Mouse (Mus musculus): ENCODE data around the gene Cep164. TPM values are rescaled to one million over a fixed set of nuclear protein-coding genes. Genes with fewer than 3 reads are reported as not detected.

Cep164 gene
- polyA plus RNA-seq, 1 experiment from 2014 or later, result 25.7 TPM

DNA sequence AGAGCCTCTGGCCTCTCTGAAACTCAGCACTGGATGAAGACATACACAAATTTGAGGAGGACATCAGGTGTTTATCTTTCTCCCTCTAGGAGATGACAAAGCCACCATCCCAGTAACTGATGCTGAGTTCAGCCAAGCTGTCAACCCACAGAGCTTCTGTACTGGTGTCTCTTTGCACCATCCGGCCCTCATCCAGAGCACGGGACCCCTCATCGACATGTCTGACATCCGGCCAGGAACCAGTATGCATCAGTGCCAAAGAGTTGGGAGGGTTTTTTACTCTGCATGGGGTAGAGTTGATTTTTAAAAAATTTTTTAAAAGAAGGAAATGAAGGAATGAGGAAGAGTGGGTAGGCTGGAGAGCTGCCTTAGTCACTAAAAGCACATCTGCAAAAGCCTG lies 78.6 kb downstream of the Cep164 start:
- ChIA-PET CTCF (no interaction called here), POLR2A (no interaction called here)
- no peak for TF ChIP-seq CTCF (IDR thresholded peaks at IDR 0.05)
- in situ Hi-C loops (cut with MboI; ENCODE audit: low pct_unique_long_range_greater_than_20kb), result loop anchor here (5.0 kb wide), 1 partner anchor 163 kb away; no protein-coding TSS in a partner anchor
- H3K27me3 ChIP-seq, result peaks cover 35% of the 10 kb centered on the region
- ATAC-seq (no peak), DNase-seq (ENCODE audit: low read depth, low spot score) (no peak)

DNA sequence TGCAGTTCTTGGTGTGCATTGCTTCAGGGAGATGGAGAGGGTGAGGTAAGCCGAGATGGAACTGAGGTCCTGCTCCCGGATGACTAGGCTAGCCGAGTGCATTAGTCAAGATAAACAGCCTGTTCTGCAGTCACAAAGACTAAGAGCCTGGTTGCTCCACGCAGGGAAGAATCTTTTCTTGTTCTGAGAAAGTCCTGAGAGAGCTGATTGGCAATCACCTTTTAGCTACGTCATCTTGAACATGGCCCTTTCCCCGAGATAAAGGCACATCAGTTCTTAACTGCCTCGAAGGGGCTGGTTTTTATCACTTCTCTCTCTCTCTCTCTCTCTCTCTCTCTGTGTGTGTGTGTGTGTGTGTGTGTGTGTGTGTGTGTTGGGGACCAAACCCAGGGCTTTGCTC lies 83.0 kb downstream of the Cep164 start:
- ATAC-seq, result no peak
- ChIA-PET POLR2A (no interaction called here), CTCF (no interaction called here)
- no peak for TF ChIP-seq CTCF (IDR thresholded peaks at IDR 0.05)
- in situ Hi-C loops (cut with MboI; ENCODE audit: low pct_unique_long_range_greater_than_20kb), result no loop called here
- DNase-seq (ENCODE audit: low read depth, low spot score), result no peak
- H3K27me3 ChIP-seq, result peaks cover 45% of the 10 kb centered on the region

DNA sequence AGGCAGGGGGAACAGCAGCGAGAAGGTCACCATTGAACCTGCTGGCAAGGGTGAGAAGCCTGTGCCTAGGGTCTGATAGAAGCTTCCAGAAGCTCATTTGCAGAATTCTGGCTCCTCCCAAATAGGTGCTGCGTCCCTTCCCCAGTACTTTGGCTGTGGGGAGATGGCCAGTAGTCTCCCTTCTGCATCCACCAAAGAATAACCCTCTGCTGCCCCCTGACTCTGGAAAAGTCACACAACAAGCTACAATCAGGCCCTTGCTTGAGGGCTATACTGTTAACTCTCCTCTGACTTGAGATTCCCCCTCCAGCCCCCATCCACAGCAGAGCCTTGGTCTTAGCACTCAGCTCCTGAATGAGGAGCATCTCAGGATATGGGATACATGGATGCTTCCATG lies 87.9 kb downstream of the Cep164 start:
- DNase-seq (ENCODE audit: low read depth, low spot score), result no peak
- ATAC-seq, result no peak
- in situ Hi-C loops (cut with MboI; ENCODE audit: low pct_unique_long_range_greater_than_20kb), result no loop called here
- no peak for TF ChIP-seq CTCF (IDR thresholded peaks at IDR 0.05)
- H3K27me3 ChIP-seq, result peaks cover 35% of the 10 kb centered on the region
- ChIA-PET POLR2A (no interaction called here), CTCF (interaction anchor here (1.5 to 1.6 kb wide), 2 partner anchors 12 to 151 kb away, joined by 3 to 7 read pairs; no protein-coding TSS in a partner anchor)

DNA sequence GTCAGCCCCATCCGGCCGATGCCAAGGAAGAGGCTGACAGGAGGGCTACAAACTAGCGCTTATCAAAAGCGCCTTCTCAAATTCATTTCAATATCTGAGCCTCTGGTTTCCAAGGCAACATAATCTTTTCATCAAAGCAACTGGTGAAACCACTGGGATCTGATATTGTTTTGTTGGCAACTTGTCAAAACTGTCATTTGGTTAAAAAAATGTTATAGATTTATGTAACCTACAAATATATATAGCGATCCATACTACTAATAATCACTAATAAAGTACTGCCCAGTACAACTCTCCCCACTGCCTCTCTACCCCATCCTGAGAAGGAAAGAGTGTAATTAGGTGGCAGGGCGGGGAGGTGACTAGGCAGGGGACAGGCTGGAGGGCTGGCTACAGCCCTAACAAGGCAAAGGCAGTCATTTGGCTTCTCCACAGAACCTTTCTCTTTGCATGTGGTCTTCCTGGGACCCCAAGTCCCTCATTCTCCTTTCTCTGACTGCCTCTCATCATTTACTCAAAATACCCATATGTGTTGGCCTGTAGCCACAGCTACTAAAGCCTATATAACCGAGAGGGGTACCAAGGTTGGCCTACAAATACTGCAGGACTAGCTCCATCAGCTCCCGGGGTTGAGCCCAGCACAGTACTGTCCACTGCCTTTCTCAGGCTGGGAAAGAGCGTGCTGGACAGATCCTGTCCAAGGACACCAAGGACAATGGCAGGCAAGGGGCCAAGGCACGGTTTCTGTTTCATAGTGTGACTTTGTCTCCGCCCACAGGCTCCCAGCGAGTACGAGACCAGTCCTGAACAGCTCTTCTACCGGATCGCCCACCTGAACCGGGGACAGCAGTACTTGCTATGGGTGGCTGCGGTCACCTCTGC lies 88.5 kb downstream of the Cep164 start:
- H3K27me3 ChIP-seq, result peaks cover 29% of the 10 kb centered on the region
- TF ChIP-seq CTCF (IDR thresholded peaks at IDR 0.05), result no peak
- ATAC-seq (no peak), DNase-seq (ENCODE audit: low read depth, low spot score) (no peak)
- ChIA-PET POLR2A (no interaction called here), CTCF (interaction anchor here (1.5 to 1.6 kb wide), 2 partner anchors 13 to 151 kb away, joined by 3 to 7 read pairs; no protein-coding TSS in a partner anchor)
- in situ Hi-C loops (cut with MboI; ENCODE audit: low pct_unique_long_range_greater_than_20kb), result no loop called here

DNA sequence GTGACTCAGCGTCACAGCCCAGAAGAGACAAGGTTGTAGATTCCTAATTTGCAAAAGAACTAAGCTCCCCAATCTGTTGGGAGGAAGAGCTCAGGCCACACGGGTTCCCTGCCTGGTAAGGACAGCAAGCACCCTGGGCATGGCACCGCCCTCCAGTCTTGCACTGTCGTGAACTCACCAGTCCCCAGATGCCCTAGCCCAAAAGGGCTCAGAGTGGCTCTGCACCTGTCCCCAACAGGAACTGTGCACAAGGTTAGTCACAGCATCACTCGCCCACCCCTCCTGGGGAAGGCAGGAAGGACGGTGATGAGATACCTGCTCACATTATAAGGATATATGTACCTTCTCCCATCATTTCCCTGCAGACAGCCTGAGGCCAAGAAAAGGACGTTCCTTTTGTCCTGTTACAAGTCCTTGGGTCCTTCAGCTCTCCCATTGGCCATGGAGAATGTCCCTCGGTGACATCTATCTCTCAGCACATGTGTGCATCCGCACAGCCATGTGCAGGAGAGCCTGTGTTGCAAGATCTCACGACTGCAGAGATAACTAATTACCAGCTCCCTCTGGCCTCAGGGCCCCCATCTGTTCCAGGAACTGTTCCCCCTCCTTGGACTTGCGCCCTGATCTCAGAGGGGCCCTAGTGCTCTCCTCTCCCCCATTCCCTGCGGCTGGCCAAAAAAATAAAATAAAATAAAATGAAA lies 89.3 kb downstream of the Cep164 start:
- ChIA-PET CTCF (no interaction called here), POLR2A (no interaction called here)
- TF ChIP-seq CTCF (IDR thresholded peaks at IDR 0.05), result no peak
- H3K27me3 ChIP-seq, result peaks cover 29% of the 10 kb centered on the region
- DNase-seq (ENCODE audit: low read depth, low spot score) (no peak), ATAC-seq (no peak)
- in situ Hi-C loops (cut with MboI; ENCODE audit: low pct_unique_long_range_greater_than_20kb), result no loop called here

DNA sequence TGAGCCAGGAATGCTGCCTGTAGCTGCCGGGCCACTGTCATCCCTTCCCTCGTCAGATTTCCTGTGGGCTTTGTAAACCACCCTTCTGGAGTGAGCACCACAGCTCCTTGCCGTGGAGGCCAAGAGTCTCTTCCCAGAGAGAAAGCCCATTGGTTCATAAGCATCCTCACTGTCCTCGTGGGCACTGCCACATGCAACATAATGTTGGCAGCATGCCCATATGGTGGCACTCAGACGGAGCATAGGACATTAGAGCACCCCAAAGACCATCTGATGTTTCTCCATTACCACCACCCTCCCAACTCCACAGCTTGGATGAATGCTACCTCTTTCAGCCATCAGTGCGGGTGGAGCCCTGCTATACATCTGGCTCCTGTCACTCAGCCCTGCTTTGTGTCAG lies 95.2 kb downstream of the Cep164 start:
- no peak for TF ChIP-seq CTCF (IDR thresholded peaks at IDR 0.05)
- in situ Hi-C loops (cut with MboI; ENCODE audit: low pct_unique_long_range_greater_than_20kb), result no loop called here
- no peak for DNase-seq (ENCODE audit: low read depth, low spot score)
- peaks cover 29% of the 10 kb centered on the region for H3K27me3 ChIP-seq
- CTCF ChIA-PET, result no interaction called here
- no peak for ATAC-seq
- POLR2A ChIA-PET, result no interaction called here

DNA sequence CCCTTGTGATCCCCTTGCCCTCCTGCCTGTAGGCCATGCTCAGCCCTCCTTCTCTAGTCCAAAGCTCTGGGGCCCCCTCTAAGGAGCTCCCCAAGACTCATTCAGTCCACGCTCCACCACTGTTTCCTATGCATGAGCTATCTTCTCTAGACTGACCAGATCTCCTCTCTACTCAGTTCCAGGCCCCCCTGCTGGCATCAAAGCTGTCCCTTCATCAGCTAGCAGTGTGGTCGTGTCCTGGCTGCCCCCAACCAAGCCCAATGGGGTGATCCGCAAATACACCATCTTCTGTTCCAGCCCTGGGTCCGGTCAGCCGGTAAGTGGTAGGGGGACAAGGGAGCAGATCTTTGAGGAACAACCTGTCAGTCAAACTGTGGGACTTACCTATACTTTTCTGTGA lies 96.6 kb downstream of the Cep164 start:
- peaks cover 30% of the 10 kb centered on the region for H3K27me3 ChIP-seq
- ATAC-seq (no peak), DNase-seq (ENCODE audit: low read depth, low spot score) (no peak)
- in situ Hi-C loops (cut with MboI; ENCODE audit: low pct_unique_long_range_greater_than_20kb), result no loop called here
- TF ChIP-seq CTCF (IDR thresholded peaks at IDR 0.05), result no peak
- ChIA-PET POLR2A (no interaction called here), CTCF (no interaction called here)

DNA sequence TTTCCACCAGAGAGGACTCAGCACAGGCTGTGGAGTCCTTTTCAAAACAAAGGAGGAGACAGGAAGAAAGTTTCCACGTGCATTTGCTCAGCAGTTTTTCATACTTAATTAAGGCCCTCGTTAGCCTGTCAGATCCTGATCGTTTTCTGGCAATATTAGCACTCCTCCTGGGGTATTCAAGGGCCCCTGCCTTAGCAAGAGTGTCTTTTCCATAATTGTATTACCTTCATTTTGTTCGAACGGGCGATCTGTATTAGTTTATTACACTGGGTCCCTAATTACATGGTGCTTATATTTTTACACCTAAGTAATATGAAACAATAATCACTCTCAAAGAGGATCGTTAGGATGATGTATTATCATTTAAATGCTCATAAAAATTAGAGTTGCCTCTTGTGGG lies 108.5 kb downstream of the Cep164 start:
- no peak for TF ChIP-seq CTCF (IDR thresholded peaks at IDR 0.05)
- ChIA-PET CTCF (interaction anchor here (1.0 kb wide), 1 partner anchor 39 kb away, joined by 3 read pairs; no protein-coding TSS in a partner anchor), POLR2A (no interaction called here)

More for the DNA sequence above, 108.5 kb downstream of the Cep164 start:
- in situ Hi-C loops (cut with MboI; ENCODE audit: low pct_unique_long_range_greater_than_20kb), result no loop called here
- ATAC-seq (no peak), DNase-seq (ENCODE audit: low read depth, low spot score) (no peak)
- H3K27me3 ChIP-seq, result peaks cover 28% of the 10 kb centered on the region

Other genes with a start within 250 kb of the Cep164 start
- 23.2 TPM for gene Bace1, start 9.9 kb upstream of the Cep164 start, polyA plus RNA-seq (2021)
- gene Pcsk7, start 77.8 kb upstream of the Cep164 start, polyA plus RNA-seq (2021), result 25.4 TPM
- gene Rnf214, start 78.2 kb upstream of the Cep164 start, polyA plus RNA-seq (2021), result 46.8 TPM
- gene Tagln, start 107.4 kb upstream of the Cep164 start, polyA plus RNA-seq (2021), result 930 TPM
- 132 TPM for gene Sidt2, start 126.6 kb upstream of the Cep164 start, polyA plus RNA-seq (2021)
- gene Pafah1b2, start 184.0 kb upstream of the Cep164 start, polyA plus RNA-seq (2021), result 138 TPM
- 46.2 TPM for gene Sik3, start 184.1 kb upstream of the Cep164 start, polyA plus RNA-seq (2021)